8 mouse cellular contexts compared by ENCODE assay signal in genomic region chr1:51332986-51333385, GRCm38 (mm10). TPM values are rescaled to one million over a fixed set of nuclear protein-coding genes. Genes with fewer than 3 reads are reported as not detected.
DNase-seq lines count a peak whose midpoint lies in the region; ATAC-seq lines count a peak whose summit lies in the region.

No protein-coding gene starts in this region.

- no peaks in the 10 kb centered on the region for H3K4me1 ChIP-seq in liver, embryonic 13.5 days (replicated peaks)
- peaks cover 7% of the 10 kb centered on the region; the same call in 1 of the 2 replicates for H3K4me1 ChIP-seq in intestine, embryonic 15.5 days (replicated peaks)
- peaks cover 19% of the 10 kb centered on the region; the same call in 1 of the 2 replicates for H3K4me1 ChIP-seq in midbrain, embryonic 13.5 days (replicated peaks)
- peaks cover 5% of the 10 kb centered on the region; the same call in 1 of the 2 replicates for H3K4me1 ChIP-seq in forebrain, embryonic 16.5 days (replicated peaks; ENCODE audit: control insufficient read depth, insufficient read depth, low read length)

- no peak for DNase-seq in liver, embryonic 13.5 days
- DNase-seq in liver, result no peak
- DNase-seq in heart, adult 8-10 months (ENCODE audit: low spot score), result peak; percentile 4
- no peak for DNase-seq in B cell, adult 2 months
- no peak for DNase-seq in right cerebral cortex, postnatal 14 days

- H3K9me3 ChIP-seq in liver, embryonic 13.5 days (replicated peaks), result no peaks in the 10 kb centered on the region
- no peaks in the 10 kb centered on the region for H3K9me3 ChIP-seq in intestine, embryonic 15.5 days
- no peaks in the 10 kb centered on the region for H3K9me3 ChIP-seq in midbrain, embryonic 13.5 days
- no peaks in the 10 kb centered on the region for H3K9me3 ChIP-seq in forebrain, embryonic 16.5 days (ENCODE audit: control insufficient read depth, low read length)

- 0 out of 2 replicates have a peak overlapping the region, but pooled peaks have one; percentile 27 for H3K4me3 ChIP-seq in liver, embryonic 13.5 days (replicated peaks)
- H3K4me3 ChIP-seq in intestine, embryonic 15.5 days (replicated peaks), result no peak overlapping the region
- no peak overlapping the region for H3K4me3 ChIP-seq in midbrain, embryonic 13.5 days (replicated peaks)
- H3K4me3 ChIP-seq in forebrain, embryonic 16.5 days (replicated peaks; ENCODE audit: low read length), result no peak overlapping the region

- no peak overlapping the region for H3K27ac ChIP-seq in liver, embryonic 13.5 days
- no peak overlapping the region for H3K27ac ChIP-seq in intestine, embryonic 15.5 days
- H3K27ac ChIP-seq in midbrain, embryonic 13.5 days, result peak overlapping the region; percentile 54; the same call in 1 of the 2 replicates
- H3K27ac ChIP-seq in forebrain, embryonic 16.5 days (ENCODE audit: low read length), result no peak overlapping the region

- H3K9ac ChIP-seq in liver, embryonic 13.5 days, result no peak overlapping the region
- no peak overlapping the region for H3K9ac ChIP-seq in intestine, embryonic 15.5 days
- no peak overlapping the region for H3K9ac ChIP-seq in midbrain, embryonic 13.5 days (replicated peaks)
- H3K9ac ChIP-seq in forebrain, embryonic 16.5 days (replicated peaks; ENCODE audit: low read depth, low read length), result no peak overlapping the region

- ATAC-seq in liver, embryonic 13.5 days (ENCODE audit: low read depth), result no peak
- no peak for ATAC-seq in intestine, embryonic 15.5 days
- peak; percentile 35; the same call in 1 of the 2 replicates for ATAC-seq in midbrain, embryonic 13.5 days
- ATAC-seq in forebrain, embryonic 16.5 days, result no peak

- H3K27me3 ChIP-seq in liver, embryonic 13.5 days, result no peaks in the 10 kb centered on the region
- no peaks in the 10 kb centered on the region for H3K27me3 ChIP-seq in intestine, embryonic 15.5 days (replicated peaks)
- H3K27me3 ChIP-seq in midbrain, embryonic 13.5 days, result no peaks in the 10 kb centered on the region
- no peaks in the 10 kb centered on the region for H3K27me3 ChIP-seq in forebrain, embryonic 16.5 days (replicated peaks; ENCODE audit: control insufficient read depth, insufficient read depth, low read length)

- WGBS in liver, embryonic 13.5 days (ENCODE audit: insufficient replicate concordance), result 41% methylated on average over 6 of the region's 6 CpGs
- 30% methylated on average over 6 of the region's 6 CpGs for WGBS in intestine, embryonic 15.5 days
- 40% methylated on average over 6 of the region's 6 CpGs for WGBS in midbrain, embryonic 13.5 days
- WGBS in forebrain, embryonic 16.5 days, result 68% methylated on average over 6 of the region's 6 CpGs

- no peaks in the 10 kb centered on the region for H3K36me3 ChIP-seq in liver, embryonic 13.5 days
- no peaks in the 10 kb centered on the region for H3K36me3 ChIP-seq in intestine, embryonic 15.5 days
- H3K36me3 ChIP-seq in midbrain, embryonic 13.5 days, result no peaks in the 10 kb centered on the region
- no peaks in the 10 kb centered on the region for H3K36me3 ChIP-seq in forebrain, embryonic 16.5 days (ENCODE audit: control insufficient read depth, insufficient read depth)

- peak overlapping the region; percentile 55; the same call in 1 of the 2 replicates for H3K4me2 ChIP-seq in liver, embryonic 13.5 days
- peak overlapping the region; percentile 60; the same call in 1 of the 2 replicates for H3K4me2 ChIP-seq in intestine, embryonic 15.5 days (replicated peaks)
- peak overlapping the region; percentile 38 for H3K4me2 ChIP-seq in midbrain, embryonic 13.5 days (replicated peaks)
- H3K4me2 ChIP-seq in forebrain, embryonic 16.5 days (ENCODE audit: low read length), result no peak overlapping the region

RNA-seq across cellular contexts. Expression of gene Cavin2, which starts 44.1 kb away (rescaled TPM):
- polyA plus RNA-seq in liver, embryonic 13.5 days (2015; fragmentation: Nextera tagmentation; extraction: Ambion mirVana), result 23.5 and 29.9 TPM in 2 replicates
- 100 to 1,000 TPM; 108 to 136 (median 118) TPM for total RNA-seq in heart, adult 8-10 months (2022)
- 74.8 and 83.0 TPM in 2 replicates for polyA plus RNA-seq in intestine, embryonic 15.5 days (2015; fragmentation: Nextera tagmentation; extraction: Ambion mirVana)
- polyA plus RNA-seq in midbrain, embryonic 13.5 days (2015; fragmentation: Nextera tagmentation; extraction: Ambion mirVana), result 3.2 and 4.2 TPM in 2 replicates
- 5.2 and 7.1 TPM in 2 replicates for polyA plus RNA-seq in forebrain, embryonic 16.5 days (2015; fragmentation: Nextera tagmentation; extraction: Ambion mirVana)
